Mouse (Mus musculus) intestine, postnatal 0 days (tissue): ENCODE measurements around the gene Slc7a5. TPM values are rescaled to one million over a fixed set of nuclear protein-coding genes. Genes with fewer than 3 reads are reported as not detected.

Experiments
- ATAC-seq: fragments of 200-750 bp; cut with Nextera tagmentation; 2 replicates; pipeline ENCODE4 v1.8.0; 2017; ENCODE audit warnings: mild to moderate bottlenecking, moderate TSS enrichment, moderate library complexity
- H3K27ac ChIP-seq: fragments of 300-500 bp; sonication (generic); 2 replicates; pipeline ENCODE4 v1.5.1; 2014; ENCODE audit warnings: mild to moderate bottlenecking, low read depth, low read length, moderate library complexity
- H3K27me3 ChIP-seq: fragments of 300-500 bp; sonication (generic); replicated peaks from 2 replicates; pipeline ENCODE4 v1.6.1; 2014; ENCODE audit warnings: low read length, mixed read lengths; ENCODE audit not compliant: control insufficient read depth, insufficient read depth
- H3K36me3 ChIP-seq: fragments of 300-500 bp; sonication (generic); 2 replicates; pipeline ENCODE4 v1.6.1; 2014; ENCODE audit warnings: mild to moderate bottlenecking, moderate library complexity; ENCODE audit not compliant: control insufficient read depth, insufficient read depth
- H3K4me1 ChIP-seq: fragments of 300-500 bp; sonication (generic); replicated peaks from 2 replicates; pipeline ENCODE4 v1.6.1; 2014; ENCODE audit warnings: antibody characterized with exemption, low read length, mixed read lengths; ENCODE audit not compliant: control insufficient read depth, insufficient read depth
- H3K4me2 ChIP-seq: fragments of 300-500 bp; sonication (generic); replicated peaks from 2 replicates; pipeline ENCODE4 v1.6.1; 2014; ENCODE audit warnings: low read depth, mild to moderate bottlenecking, moderate library complexity
- H3K4me3 ChIP-seq: fragments of 300-500 bp; sonication (generic); 2 replicates; pipeline ENCODE4 v1.5.1; 2014; ENCODE audit warnings: low read depth, low read length
- H3K9ac ChIP-seq: fragments of 300-500 bp; sonication (generic); 2 replicates; pipeline ENCODE4 v1.6.1; 2014; ENCODE audit warnings: mild to moderate bottlenecking, low read depth, low read length
- H3K9me3 ChIP-seq: fragments of 300-500 bp; sonication (generic); 2 replicates; pipeline ENCODE4 v1.6.1; 2016; ENCODE audit warnings: mixed run types; ENCODE audit not compliant: control insufficient read depth
- CTCF ChIP-seq: sonication (generic); IDR thresholded peaks from 2 replicates; pipeline ENCODE4 v1.5.1; 2016; ENCODE audit warnings: low read depth, mild to moderate bottlenecking, control low read depth, antibody characterized with exemption, moderate library complexity
- WGBS: fragments of 180-500 bp; shearing (Covaris S2); extraction: QIAGEN DNeasy Blood & Tissue Kit; methylation state at CpG from one replicate; pipeline ENCODE4 v1.1.7; 2014; 5-methylcytosine and 5-hydroxymethylcytosine counted together
- polyA plus RNA-seq: library from polyadenylated mRNA; unstranded; fragments of >200 nt; fragmentation: Nextera tagmentation; extraction: Ambion mirVana; gene quantifications from 2 replicates; pipeline ENCODE4 v1.2.1, GENCODE M21; 2015

Slc7a5 gene
- polyA plus RNA-seq, 1 experiment from 2014 or later = 6.1 TPM

DNA sequence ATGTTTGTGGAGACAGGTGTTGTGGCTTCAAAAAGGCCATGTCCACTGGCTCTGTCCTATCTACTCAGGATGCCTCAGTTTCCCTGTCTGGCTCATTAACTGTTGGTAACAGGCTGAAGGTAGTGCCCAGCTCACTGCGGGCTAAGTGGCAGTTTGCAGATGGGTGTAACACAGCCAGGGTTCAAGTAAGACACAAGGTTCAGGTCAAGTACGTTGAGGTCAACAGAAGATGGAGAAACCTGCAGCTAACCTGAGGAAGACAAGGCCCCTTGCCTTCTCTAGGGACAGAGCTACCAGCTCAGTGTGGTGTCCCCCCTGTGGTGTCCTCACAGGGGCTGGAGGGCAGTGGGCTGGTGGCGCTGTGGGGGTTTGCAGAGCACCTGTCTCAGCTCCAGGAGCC lies 27.8 kb downstream of the Slc7a5 start:
- Histone ChIP-seq H3K27ac (no peak overlapping the region), H3K9me3 (no peaks in the 10 kb centered on the region), H3K36me3 (peaks cover 42% of the 10 kb centered on the region), H3K4me1 (no peaks in the 10 kb centered on the region), H3K4me2 (no peak overlapping the region), H3K9ac (no peak overlapping the region), H3K27me3 (no peaks in the 10 kb centered on the region), H3K4me3 (no peak overlapping the region)
- ATAC-seq = no peak
- WGBS = 84% methylated on average over 3 of the region's 3 CpGs
- no peak for TF ChIP-seq CTCF

DNA sequence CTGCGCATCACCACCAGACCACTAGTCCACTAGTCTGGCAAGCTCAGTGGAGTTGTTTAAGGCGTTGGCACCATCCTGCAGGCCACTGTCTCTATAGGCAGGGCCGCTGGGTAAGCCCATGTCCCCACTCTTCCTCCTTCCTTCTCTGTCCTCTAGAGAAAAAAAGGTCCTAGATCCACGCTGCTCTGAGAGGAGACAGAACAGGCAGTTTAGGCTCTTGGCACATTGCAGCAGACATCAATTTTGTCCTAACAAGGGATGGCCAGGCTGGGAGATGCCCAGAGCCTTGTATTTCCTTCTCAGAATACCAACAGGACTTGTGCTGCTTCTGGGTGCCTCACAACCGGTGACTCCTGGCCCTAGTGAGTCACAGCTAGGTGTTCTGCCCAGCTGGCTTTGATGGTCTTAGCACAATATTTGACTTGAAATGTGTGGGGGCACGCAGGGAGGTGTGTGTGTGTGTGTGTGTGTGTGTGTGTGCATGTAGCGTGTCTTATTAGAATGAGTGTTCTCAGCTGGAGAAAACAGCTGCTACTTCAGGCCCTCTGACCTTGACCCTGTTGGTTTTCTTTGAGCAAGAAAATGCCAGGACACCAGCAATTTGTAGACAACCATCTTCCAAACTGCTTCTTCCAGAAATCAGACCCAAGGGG lies 29.5 kb downstream of the Slc7a5 start:
- Histone ChIP-seq H3K27me3 (no peaks in the 10 kb centered on the region), H3K4me2 (no peak overlapping the region), H3K36me3 (peaks cover 25% of the 10 kb centered on the region), H3K4me3 (no peak overlapping the region), H3K27ac (no peak overlapping the region), H3K9me3 (no peaks in the 10 kb centered on the region), H3K9ac (no peak overlapping the region), H3K4me1 (no peaks in the 10 kb centered on the region)
- WGBS = 81% methylated on average over 7 of the region's 7 CpGs
- no peak for TF ChIP-seq CTCF
- ATAC-seq = no peak

DNA sequence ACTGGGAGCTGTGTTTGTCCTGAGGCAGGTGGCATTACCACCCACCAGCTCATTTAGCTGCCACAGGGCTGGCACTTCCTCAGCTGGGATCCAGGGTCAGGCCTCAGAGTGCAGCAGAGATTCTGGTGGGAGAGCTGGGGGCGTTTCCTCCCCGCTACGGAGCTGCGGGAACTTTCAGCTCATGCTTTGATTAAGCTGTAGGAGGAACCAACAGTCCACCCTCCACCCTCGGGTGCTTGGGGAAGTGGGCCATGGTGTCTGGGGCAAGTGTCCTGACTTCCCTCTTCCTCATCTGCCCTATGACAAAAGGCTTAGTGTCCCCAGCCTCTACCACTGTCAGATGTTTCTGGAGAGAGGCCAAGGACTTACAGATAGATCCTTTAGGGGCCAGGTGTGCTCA lies 30.3 kb downstream of the Slc7a5 start:
- no peak for ATAC-seq
- no peaks in the 10 kb centered on the region for H3K4me1 ChIP-seq
- H3K9ac ChIP-seq = no peak overlapping the region
- no peak overlapping the region for H3K4me3 ChIP-seq
- H3K4me2 ChIP-seq = no peak overlapping the region
- no peaks in the 10 kb centered on the region for H3K9me3 ChIP-seq
- H3K27me3 ChIP-seq = no peaks in the 10 kb centered on the region
- WGBS = 56% methylated on average over 5 of the region's 5 CpGs
- no peak for TF ChIP-seq CTCF
- H3K27ac ChIP-seq = no peak overlapping the region
- H3K36me3 ChIP-seq = peaks cover 17% of the 10 kb centered on the region; the same call in 1 of the 2 replicates

DNA sequence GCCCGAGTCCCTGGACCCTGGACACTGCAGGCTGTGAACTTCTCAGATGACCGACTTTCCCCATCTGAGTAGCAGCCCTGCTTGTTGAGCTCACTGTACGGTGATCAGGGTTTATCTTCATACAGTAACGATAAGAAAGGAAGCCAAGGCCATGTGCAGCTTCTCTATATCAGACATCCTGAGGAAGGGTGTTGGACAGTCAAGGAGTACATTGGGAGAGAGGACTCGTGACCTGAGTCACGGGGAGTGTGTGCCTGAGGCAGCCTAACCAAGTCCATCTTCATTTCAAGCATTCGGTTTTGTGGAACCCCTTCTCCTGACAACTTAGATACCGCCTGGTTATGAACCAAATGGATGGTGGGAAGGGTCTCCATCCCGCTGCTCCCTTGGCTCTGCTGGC lies 32.0 kb downstream of the Slc7a5 start:
- Histone ChIP-seq H3K4me1 (peaks cover 8% of the 10 kb centered on the region; the same call in 1 of the 2 replicates), H3K27me3 (no peaks in the 10 kb centered on the region), H3K4me3 (no peak overlapping the region), H3K9ac (no peak overlapping the region), H3K4me2 (no peak overlapping the region), H3K9me3 (no peaks in the 10 kb centered on the region), H3K27ac (no peak overlapping the region), H3K36me3 (peaks cover 2% of the 10 kb centered on the region; the same call in 1 of the 2 replicates)
- TF ChIP-seq CTCF = no peak
- WGBS = 68% methylated on average over 9 of the region's 9 CpGs
- ATAC-seq = no peak

DNA sequence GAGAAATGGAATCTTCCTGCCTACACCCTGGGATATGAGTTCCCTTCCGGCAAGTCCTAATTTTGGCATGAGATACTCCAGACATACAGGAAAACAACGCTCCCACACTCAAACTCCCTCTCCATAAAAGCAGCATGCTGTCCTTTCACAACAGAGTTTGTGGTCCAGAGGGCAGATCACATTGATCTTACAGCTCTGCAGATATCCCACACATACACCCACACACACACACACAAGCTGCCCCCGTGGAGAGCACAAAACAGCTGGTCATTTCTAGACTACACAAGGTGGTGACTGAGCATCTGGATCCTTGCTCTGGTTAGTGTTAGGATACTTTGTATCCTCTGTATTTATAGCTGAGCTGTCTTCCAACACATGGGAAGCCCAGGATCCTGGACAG lies 32.4 kb downstream of the Slc7a5 start:
- Histone ChIP-seq H3K27me3 (no peaks in the 10 kb centered on the region), H3K9me3 (no peaks in the 10 kb centered on the region), H3K4me3 (no peak overlapping the region), H3K36me3 (no peaks in the 10 kb centered on the region), H3K27ac (no peak overlapping the region), H3K4me1 (peaks cover 8% of the 10 kb centered on the region; the same call in 1 of the 2 replicates), H3K4me2 (no peak overlapping the region), H3K9ac (no peak overlapping the region)
- ATAC-seq = no peak
- no peak for TF ChIP-seq CTCF
- WGBS = 61% methylated on average over 3 of the region's 3 CpGs

DNA sequence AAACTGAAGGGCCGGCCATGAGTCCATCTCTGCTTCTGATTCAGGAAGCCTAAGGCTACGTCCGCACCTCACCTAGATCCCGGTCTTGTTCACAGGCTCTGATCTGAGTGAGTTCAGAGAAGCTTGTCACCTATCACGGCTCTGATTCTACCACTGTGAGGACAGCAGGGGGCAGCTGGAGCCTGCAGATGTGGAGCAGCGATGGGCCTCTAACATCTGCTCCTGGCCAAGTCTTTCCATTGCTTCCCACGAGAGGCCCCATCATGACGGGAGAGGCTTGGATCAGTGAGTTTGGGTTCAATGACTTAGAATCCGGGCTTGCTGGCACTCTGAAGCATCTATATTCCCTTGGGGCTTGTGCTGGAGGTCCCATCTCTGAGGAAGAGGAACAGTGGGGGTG lies 33.5 kb downstream of the Slc7a5 start:
- H3K4me2 ChIP-seq = no peak overlapping the region
- WGBS = 49% methylated on average over 9 of the region's 9 CpGs
- H3K36me3 ChIP-seq = no peaks in the 10 kb centered on the region
- H3K4me1 ChIP-seq = peaks cover 8% of the 10 kb centered on the region; the same call in 1 of the 2 replicates
- peak; percentile 29 for ATAC-seq
- TF ChIP-seq CTCF = peak; percentile 95
- no peak overlapping the region for H3K9ac ChIP-seq
- H3K27ac ChIP-seq = no peak overlapping the region
- no peak overlapping the region for H3K4me3 ChIP-seq
- H3K9me3 ChIP-seq = no peaks in the 10 kb centered on the region
- no peaks in the 10 kb centered on the region for H3K27me3 ChIP-seq
